Mouse (Mus musculus) G1E (cell line): ENCODE results near the gene Pak7. TPM values are rescaled to one million over a fixed set of nuclear protein-coding genes. Genes with fewer than 3 reads are reported as not detected.

Source experiments
- ATAC-seq: 2 replicates; pipeline ENCODE4 v1.8.0; 2016; ENCODE audit warnings: mild to moderate bottlenecking; ENCODE audit not compliant: insufficient number of reproducible peaks, poor library complexity, low FRiP score, severe bottlenecking; ENCODE audit errors: extremely low read depth
- DNase-seq: peaks from one replicate; pipeline ENCODE4 v3.0.0; 2012; ENCODE audit warnings: low spot score
- H3K27me3 ChIP-seq: 2 replicates; pipeline ENCODE4 v1.6.1; 2012; ENCODE audit warnings: mild to moderate bottlenecking, low read length, inconsistent platforms; ENCODE audit not compliant: insufficient read depth
- H3K36me3 ChIP-seq: replicated peaks from 2 replicates; pipeline ENCODE3; 2012; ENCODE audit warnings: mild to moderate bottlenecking, inconsistent platforms
- H3K4me1 ChIP-seq: 2 replicates; pipeline ENCODE4 v1.6.1; 2012; ENCODE audit warnings: low read depth, low read length, inconsistent platforms, mixed read lengths; ENCODE audit not compliant: insufficient read depth
- H3K4me3 ChIP-seq: 2 replicates; pipeline ENCODE4 v1.5.1; 2012; ENCODE audit warnings: low read depth, mild to moderate bottlenecking, inconsistent platforms, low read length, moderate library complexity, mixed read lengths
- H3K9me3 ChIP-seq: replicated peaks from 2 replicates; pipeline ENCODE4 v1.6.1; 2012; ENCODE audit warnings: inconsistent platforms
- CTCF ChIP-seq: IDR thresholded peaks from 2 replicates; pipeline ENCODE4 v1.5.1; 2012; ENCODE audit warnings: low read depth, low read length, inconsistent platforms, mixed read lengths
- GATA1 ChIP-seq: IDR thresholded peaks from 2 replicates; pipeline ENCODE4 v1.6.1; 2012; ENCODE audit warnings: borderline replicate concordance, low read length, inconsistent platforms, mixed read lengths
- GATA2 ChIP-seq: IDR thresholded peaks from 2 replicates; pipeline ENCODE4 v1.6.1; 2012; ENCODE audit warnings: low read depth, low read length, inconsistent platforms, borderline replicate concordance
- POLR2AphosphoS5 ChIP-seq: IDR thresholded peaks from 2 replicates; pipeline ENCODE4 v1.6.1; 2012; ENCODE audit warnings: low read depth, low read length, inconsistent platforms; ENCODE audit not compliant: insufficient replicate concordance
- TAL1 ChIP-seq: conservative IDR thresholded peaks from 2 replicates; pipeline ENCODE4 v1.6.1; 2012; ENCODE audit warnings: low read depth, low read length, inconsistent platforms, mixed read lengths
- polyA plus RNA-seq: library from polyadenylated mRNA; stranded (reverse); fragments of >175 nt; gene quantifications from 2 replicates; pipeline ENCODE4 v1.2.3, GENCODE M21; 2012
- total RNA-seq, 2 experiments: library from RNA; stranded (forward) in 1 of 2; stranded (reverse) in 1 of 2; fragments of 200-1000 nt in 1 of 2; fragments of >200 nt in 1 of 2; fragmentation: Nextera tagmentation in 1 of 2; gene quantifications; 2 replicates each; pipeline ENCODE4 v1.2.3; 2014 to 2017

Pak7 gene
- total and polyA plus RNA-seq, 3 experiments: 0.16 TPM; not detected in 2

- Histone ChIP-seq H3K9me3 (peaks cover 33% of the 10 kb centered on the region), H3K27me3 (no peaks in the 10 kb centered on the region), H3K4me1 (no peaks in the 10 kb centered on the region), H3K4me3 (no peak overlapping the region), H3K36me3 (no peaks in the 10 kb centered on the region)
- ATAC-seq (no peak), DNase-seq (no peak)
- TF ChIP-seq CTCF (no peak), GATA2 (no peak), GATA1 (no peak), POLR2AphosphoS5 (no peak), TAL1 (no peak)
Observed at GRCm38 (mm10) chr2:136058398-136058797, 329.4 kb downstream of the Pak7 start.

GRCm38 (mm10) chr2:136057861-136058331 lies 329.9 kb downstream of the Pak7 start:
- ATAC-seq: no peak
- no peaks in the 10 kb centered on the region for H3K36me3 ChIP-seq
- TF ChIP-seq TAL1: no peak
- no peak for TF ChIP-seq CTCF
- no peak for TF ChIP-seq GATA2
- TF ChIP-seq GATA1: no peak
- no peak for TF ChIP-seq POLR2AphosphoS5
- H3K9me3 ChIP-seq: peaks cover 28% of the 10 kb centered on the region
- H3K27me3 ChIP-seq: no peaks in the 10 kb centered on the region
- DNase-seq: no peak
- no peak overlapping the region; the same call in 1 of the 2 replicates for H3K4me3 ChIP-seq
- H3K4me1 ChIP-seq: no peaks in the 10 kb centered on the region

GRCm38 (mm10) chr2:136051688-136052289 lies 336.0 kb downstream of the Pak7 start, which contains the start of gene Lamp5:
Gene Lamp5, plus strand, starts transcription at chr2:136052239.
- DNase-seq (no peak), ATAC-seq (no peak)
- no peak within 1 kb of the TSS for H3K4me3 ChIP-seq
- H3K4me1 ChIP-seq: no peaks in the 10 kb centered on the region
- peaks cover 33% of the 10 kb centered on the region for H3K9me3 ChIP-seq
- TF ChIP-seq GATA1 (no peak), TAL1 (no peak), GATA2 (no peak)
- H3K27me3 ChIP-seq: no peaks in the 10 kb centered on the region
- no peaks in the 10 kb centered on the region for H3K36me3 ChIP-seq

- H3K27me3 ChIP-seq: no peaks in the 10 kb centered on the region
- no peak for TF ChIP-seq GATA2
- TF ChIP-seq POLR2AphosphoS5: no peak
- TF ChIP-seq TAL1: no peak
- no peak for TF ChIP-seq GATA1
- TF ChIP-seq CTCF: no peak
- no peaks in the 10 kb centered on the region for H3K36me3 ChIP-seq
- DNase-seq: no peak
- H3K9me3 ChIP-seq: peaks cover 34% of the 10 kb centered on the region
- no peak for ATAC-seq
- H3K4me1 ChIP-seq: no peaks in the 10 kb centered on the region
- no peak overlapping the region for H3K4me3 ChIP-seq
Observed at GRCm38 (mm10) chr2:136050793-136051615, 336.8 kb downstream of the Pak7 start.

- H3K4me3 ChIP-seq: no peak overlapping the region
- DNase-seq (no peak), ATAC-seq (no peak)
- no peak for TF ChIP-seq POLR2AphosphoS5
- no peaks in the 10 kb centered on the region for H3K27me3 ChIP-seq
- H3K4me1 ChIP-seq: no peaks in the 10 kb centered on the region
- H3K9me3 ChIP-seq: peaks cover 41% of the 10 kb centered on the region
- H3K36me3 ChIP-seq: no peaks in the 10 kb centered on the region
Observed at GRCm38 (mm10) chr2:136048464-136048863, 339.3 kb downstream of the Pak7 start.

Other genes with a start within 250 kb of the Pak7 start
- not detected in 2 replicates for gene Ankef1, start 113.9 kb upstream of the Pak7 start, total RNA-seq (2014; fragmentation: Nextera tagmentation)
- 0.11 and 0.12 TPM in 2 replicates for gene Ankef1, start 113.9 kb upstream of the Pak7 start, total RNA-seq (2017)
- not detected in 2 replicates for gene Ankef1, start 113.9 kb upstream of the Pak7 start, polyA plus RNA-seq